Mouse (Mus musculus): Measurements from ENCODE around the gene Tnks2. TPM values are rescaled to one million over a fixed set of nuclear protein-coding genes. Genes with fewer than 3 reads are reported as not detected.
"Not testable (repeated sequence)": the region's sequence is repeated elsewhere in the genome, so short reads cannot be mapped to it uniquely, and the experiment has no call there.

The Tnks2 gene
- polyA plus RNA-seq, 1 experiment from 2014 or later = 99.6 TPM

DNA sequence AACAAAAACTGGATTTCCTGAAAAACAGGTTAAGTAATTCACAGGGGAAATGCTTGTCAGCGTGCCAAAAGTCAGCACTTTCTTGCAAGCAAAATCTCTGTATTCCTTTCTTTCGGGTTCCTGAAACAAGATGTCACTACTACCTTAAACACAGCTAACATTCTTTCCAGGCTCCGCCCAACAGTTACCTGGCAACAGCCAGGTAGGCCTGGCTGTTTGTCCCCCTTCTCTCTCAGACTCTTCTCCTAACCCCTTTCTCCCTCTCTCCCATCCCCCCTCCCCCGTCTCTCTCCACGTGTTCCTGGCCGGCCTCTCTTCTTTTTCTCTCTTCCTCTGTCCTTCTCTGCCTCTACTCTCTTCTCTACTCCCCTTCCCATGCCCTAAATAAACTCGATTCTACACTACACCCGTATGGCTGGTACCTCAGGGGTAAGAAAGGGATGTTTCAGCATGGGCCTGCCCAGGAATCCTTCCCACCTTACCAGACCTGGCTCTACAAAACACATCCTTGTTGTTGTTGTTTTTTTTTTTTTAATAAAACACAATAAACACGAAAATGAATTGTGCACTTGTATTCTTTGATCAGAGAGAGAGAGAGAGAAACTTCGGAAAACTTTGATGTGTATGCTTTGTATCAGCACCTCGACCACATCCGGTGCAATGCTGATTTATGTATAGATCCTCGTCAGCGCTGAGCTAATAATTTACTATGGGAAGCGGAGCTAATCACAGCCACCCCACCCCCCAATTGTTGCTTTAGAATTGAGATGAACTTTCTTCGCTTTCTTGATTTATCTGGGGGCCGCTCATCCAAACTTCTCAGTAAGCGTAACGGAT lies 863 bp upstream of the Tnks2 start:
- WGBS = 6% methylated on average over 19 of the region's 19 CpGs
- peak overlapping the region; percentile 99 for H3K9ac ChIP-seq
- peak; percentile 53 for ATAC-seq (ENCODE audit: low FRiP score)
- H3K36me3 ChIP-seq = no peaks in the 10 kb centered on the region
- H3K4me3 ChIP-seq = peak overlapping the region; percentile 98
- peaks cover 18% of the 10 kb centered on the region for H3K4me1 ChIP-seq
- peak overlapping the region; percentile 78 for H3K4me2 ChIP-seq (replicated peaks)
- no peaks in the 10 kb centered on the region for H3K27me3 ChIP-seq
- H3K9me3 ChIP-seq (replicated peaks) = no peaks in the 10 kb centered on the region
- H3K27ac ChIP-seq = peak overlapping the region; percentile 98

DNA sequence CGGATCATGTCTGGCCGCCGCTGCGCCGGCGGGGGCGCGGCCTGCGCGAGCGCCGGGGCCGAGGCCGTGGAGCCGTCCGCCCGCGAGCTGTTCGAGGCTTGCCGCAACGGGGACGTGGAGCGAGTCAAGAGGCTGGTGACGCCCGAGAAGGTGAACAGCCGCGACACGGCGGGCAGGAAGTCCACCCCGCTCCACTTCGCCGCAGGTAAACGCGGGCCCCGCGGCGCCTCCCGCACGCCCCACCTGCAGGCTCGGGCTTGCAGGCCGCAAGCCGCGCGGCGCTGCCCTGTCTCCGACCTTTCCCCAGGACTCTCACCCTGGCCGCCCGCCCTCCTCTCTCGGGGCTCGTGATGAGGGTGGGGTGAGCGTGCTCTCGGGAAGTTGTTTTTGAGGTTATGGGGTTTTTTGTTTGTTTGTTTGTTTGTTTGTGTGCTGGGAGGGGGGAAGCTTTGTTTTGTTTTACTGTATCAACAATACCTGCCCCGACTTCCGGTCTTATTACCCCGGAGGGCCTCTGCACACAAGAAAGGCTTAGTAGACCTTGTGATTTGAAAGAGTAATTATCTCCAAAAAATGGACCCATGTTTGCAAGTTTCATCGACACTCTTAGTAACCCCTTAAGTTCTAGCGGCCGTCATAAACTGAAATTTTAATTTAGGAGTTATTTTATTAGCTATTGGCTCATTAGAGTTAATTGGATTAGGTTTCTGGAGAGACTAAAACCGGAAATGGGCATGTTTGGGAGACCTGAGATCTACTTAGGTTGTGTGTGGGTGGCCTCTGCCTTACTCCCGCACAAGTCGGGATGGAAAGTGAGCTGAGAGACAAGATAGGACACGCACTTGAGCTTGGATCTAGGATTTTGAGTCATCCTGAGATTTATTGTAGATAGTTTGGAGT lies 750 bp downstream of the Tnks2 start:
- no peaks in the 10 kb centered on the region for H3K9me3 ChIP-seq (replicated peaks)
- peaks cover 3% of the 10 kb centered on the region; the same call in 1 of the 2 replicates for H3K36me3 ChIP-seq
- peak overlapping the region; percentile 98 for H3K27ac ChIP-seq
- no peaks in the 10 kb centered on the region for H3K27me3 ChIP-seq
- H3K4me3 ChIP-seq = peak overlapping the region; percentile 98
- H3K9ac ChIP-seq = peak overlapping the region; percentile 99
- peaks cover 18% of the 10 kb centered on the region for H3K4me1 ChIP-seq
- WGBS = under 1% methylated on average over 50 of the region's 62 CpGs
- ATAC-seq (ENCODE audit: low FRiP score) = peak; percentile 63
- H3K4me2 ChIP-seq (replicated peaks) = peak overlapping the region; percentile 78

GRCm38 (mm10) chr19:36836035-36836434 lies 2.0 kb downstream of the Tnks2 start:
- Histone ChIP-seq H3K9me3 (replicated peaks) (no peaks in the 10 kb centered on the region), H3K4me1 (peaks cover 18% of the 10 kb centered on the region), H3K4me2 (replicated peaks) (peak overlapping the region; percentile 78), H3K27ac (no peak overlapping the region), H3K9ac (peak overlapping the region; percentile 43; the same call in 1 of the 2 replicates), H3K4me3 (peak overlapping the region; percentile 98), H3K36me3 (peaks cover 3% of the 10 kb centered on the region; the same call in 1 of the 2 replicates), H3K27me3 (no peaks in the 10 kb centered on the region)
- WGBS = 46% methylated on average over 4 of the region's 4 CpGs
- ATAC-seq (ENCODE audit: low FRiP score) = no peak

- no peak for ATAC-seq (ENCODE audit: low FRiP score)
- H3K4me2 ChIP-seq (replicated peaks) = no peak overlapping the region
- H3K9ac ChIP-seq = no peak overlapping the region
- H3K4me3 ChIP-seq = no peak overlapping the region
- 94% methylated on average over 3 of the region's 3 CpGs for WGBS
- H3K36me3 ChIP-seq = peaks cover 13% of the 10 kb centered on the region; the same call in 1 of the 2 replicates
- H3K27ac ChIP-seq = no peak overlapping the region
- H3K27me3 ChIP-seq = no peaks in the 10 kb centered on the region
- no peaks in the 10 kb centered on the region for H3K9me3 ChIP-seq (replicated peaks)
- peaks cover 12% of the 10 kb centered on the region for H3K4me1 ChIP-seq
These were observed 6.3 kb downstream of the Tnks2 start for GRCm38 (mm10) chr19:36840301-36840700.

GRCm38 (mm10) chr19:36843866-36844265 lies 9.8 kb downstream of the Tnks2 start:
- H3K27ac ChIP-seq = no peak overlapping the region
- H3K4me2 ChIP-seq (replicated peaks) = no peak overlapping the region
- no peaks in the 10 kb centered on the region for H3K9me3 ChIP-seq (replicated peaks)
- no peaks in the 10 kb centered on the region for H3K4me1 ChIP-seq
- WGBS = 82% methylated on average over 11 of the region's 11 CpGs
- no peak overlapping the region for H3K9ac ChIP-seq
- H3K4me3 ChIP-seq = no peak overlapping the region
- H3K36me3 ChIP-seq = peaks cover 34% of the 10 kb centered on the region
- no peak for ATAC-seq (ENCODE audit: low FRiP score)
- H3K27me3 ChIP-seq = no peaks in the 10 kb centered on the region

DNA sequence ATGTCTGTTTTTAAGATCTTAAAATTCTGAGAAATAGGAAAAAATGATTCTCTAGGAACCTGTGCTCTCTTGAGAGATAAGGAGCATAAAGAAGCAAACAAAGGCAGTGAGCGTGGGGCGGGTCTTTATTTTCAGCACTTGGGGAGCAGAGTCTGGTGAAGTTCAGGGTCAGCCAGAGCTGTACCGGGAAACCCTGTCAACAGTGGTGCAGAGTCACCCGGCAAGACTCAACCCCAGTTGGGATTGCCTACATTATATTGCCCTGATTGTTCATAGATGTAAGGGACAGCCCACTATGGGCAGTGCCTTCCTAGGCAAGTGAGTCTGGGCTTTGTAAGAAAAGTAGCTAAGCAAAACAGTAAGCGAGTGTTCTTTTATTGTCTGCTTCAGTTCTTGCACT lies 11.9 kb downstream of the Tnks2 start:
- Histone ChIP-seq H3K9me3 (replicated peaks) (no peaks in the 10 kb centered on the region), H3K4me3 (no peak overlapping the region), H3K27ac (no peak overlapping the region), H3K9ac (no peak overlapping the region), H3K4me1 (no peaks in the 10 kb centered on the region), H3K4me2 (replicated peaks) (no peak overlapping the region), H3K27me3 (no peaks in the 10 kb centered on the region), H3K36me3 (peaks cover 42% of the 10 kb centered on the region)
- 92% methylated on average over 5 of the region's 5 CpGs for WGBS
- no peak for ATAC-seq (ENCODE audit: low FRiP score)

- WGBS = 88% methylated on average over 2 of the region's 2 CpGs
- Histone ChIP-seq H3K36me3 (peaks cover 71% of the 10 kb centered on the region), H3K27ac (no peak overlapping the region)
These were observed 19.8 kb downstream of the Tnks2 start for GRCm38 (mm10) chr19:36853831-36854230.

GRCm38 (mm10) chr19:36857851-36858250 lies 23.8 kb downstream of the Tnks2 start:
- Histone ChIP-seq H3K4me1 (no peaks in the 10 kb centered on the region), H3K27me3 (no peaks in the 10 kb centered on the region), H3K4me3 (no peak overlapping the region), H3K9me3 (replicated peaks) (no peaks in the 10 kb centered on the region), H3K9ac (no peak overlapping the region), H3K27ac (no peak overlapping the region), H3K4me2 (replicated peaks) (no peak overlapping the region), H3K36me3 (peaks cover 77% of the 10 kb centered on the region)
- no peak for ATAC-seq (ENCODE audit: low FRiP score)
- 92% methylated on average over 9 of the region's 9 CpGs for WGBS

More at GRCm38 (mm10) chr19:36853831-36854230, 19.8 kb downstream of the Tnks2 start:
- Histone ChIP-seq H3K27me3 (no peaks in the 10 kb centered on the region), H3K4me3 (no peak overlapping the region), H3K4me2 (replicated peaks) (no peak overlapping the region), H3K9ac (no peak overlapping the region), H3K4me1 (no peaks in the 10 kb centered on the region), H3K9me3 (replicated peaks) (no peaks in the 10 kb centered on the region)
- ATAC-seq (ENCODE audit: low FRiP score) = no peak

DNA sequence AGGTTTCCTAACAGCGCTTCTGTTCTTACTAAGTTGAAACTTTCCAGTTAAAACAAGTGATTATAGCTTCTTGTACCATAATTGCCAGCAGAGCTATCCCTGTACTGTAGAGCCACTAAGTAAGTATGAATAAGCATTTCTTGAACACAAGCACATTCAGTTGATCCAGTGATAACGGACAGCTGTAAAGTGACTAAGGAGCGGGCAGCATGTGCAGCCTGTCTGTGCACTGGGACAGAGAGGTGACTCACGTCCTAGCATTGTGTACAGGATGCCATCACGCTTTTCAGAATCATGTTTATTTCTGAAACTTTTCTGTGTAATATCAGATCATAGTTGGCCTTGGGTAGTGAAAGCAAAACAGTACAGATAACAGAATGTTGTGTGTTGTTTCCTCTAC lies 26.4 kb downstream of the Tnks2 start:
- over 99% methylated on average over 5 of the region's 5 CpGs for WGBS
- no peak for ATAC-seq (ENCODE audit: low FRiP score)
- H3K4me2 ChIP-seq (replicated peaks) = no peak overlapping the region

GRCm38 (mm10) chr19:36865905-36866304 lies 31.9 kb downstream of the Tnks2 start:
- H3K4me1 ChIP-seq = no peaks in the 10 kb centered on the region
- no peak for ATAC-seq (ENCODE audit: low FRiP score)
- no peaks in the 10 kb centered on the region for H3K27me3 ChIP-seq
- H3K27ac ChIP-seq = no peak overlapping the region
- no peak overlapping the region for H3K4me3 ChIP-seq
- no peaks in the 10 kb centered on the region for H3K9me3 ChIP-seq (replicated peaks)
- peaks cover 74% of the 10 kb centered on the region for H3K36me3 ChIP-seq
- no peak overlapping the region for H3K9ac ChIP-seq
- no peak overlapping the region for H3K4me2 ChIP-seq (replicated peaks)
- 95% methylated on average over 5 of the region's 5 CpGs for WGBS

More for the DNA sequence above, 26.4 kb downstream of the Tnks2 start:
- Histone ChIP-seq H3K27ac (no peak overlapping the region), H3K9me3 (replicated peaks) (no peaks in the 10 kb centered on the region), H3K27me3 (no peaks in the 10 kb centered on the region), H3K4me3 (no peak overlapping the region), H3K36me3 (peaks cover 78% of the 10 kb centered on the region), H3K9ac (no peak overlapping the region), H3K4me1 (no peaks in the 10 kb centered on the region)

DNA sequence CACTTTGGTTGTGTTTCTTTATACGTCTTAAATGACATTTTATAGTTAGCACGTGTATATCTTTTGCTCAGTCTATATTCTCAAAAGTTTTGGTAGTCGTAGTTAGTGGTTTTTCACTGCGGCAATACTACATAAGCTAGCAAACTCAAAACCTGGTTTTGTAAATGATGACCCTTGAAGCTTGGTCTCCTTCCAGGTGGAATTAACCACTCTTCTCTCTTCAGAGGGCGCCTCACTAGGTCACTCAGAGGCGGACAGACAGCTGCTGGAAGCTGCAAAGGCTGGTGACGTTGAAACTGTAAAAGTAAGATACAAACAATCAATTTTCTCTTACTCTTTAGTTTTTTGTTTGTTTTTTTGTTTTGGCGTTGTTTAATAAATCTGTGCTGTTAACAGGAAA lies 33.4 kb downstream of the Tnks2 start:
- Histone ChIP-seq H3K36me3 (peaks cover 72% of the 10 kb centered on the region), H3K4me3 (no peak overlapping the region), H3K27me3 (no peaks in the 10 kb centered on the region), H3K9me3 (replicated peaks) (no peaks in the 10 kb centered on the region), H3K4me1 (no peaks in the 10 kb centered on the region), H3K4me2 (replicated peaks) (no peak overlapping the region), H3K27ac (no peak overlapping the region), H3K9ac (no peak overlapping the region)
- no peak for ATAC-seq (ENCODE audit: low FRiP score)
- 94% methylated on average over 8 of the region's 8 CpGs for WGBS

- H3K27ac ChIP-seq; H3K9ac ChIP-seq; H3K9me3 ChIP-seq (replicated peaks); H3K4me1 ChIP-seq; ATAC-seq (ENCODE audit: low FRiP score); H3K4me3 ChIP-seq; H3K27me3 ChIP-seq; H3K4me2 ChIP-seq (replicated peaks): not testable (repeated sequence)
- 84% methylated on average over 3 of the region's 3 CpGs for WGBS
- H3K36me3 ChIP-seq = peaks cover 73% of the 10 kb centered on the region
These were observed 34.6 kb downstream of the Tnks2 start for GRCm38 (mm10) chr19:36868675-36869074.
